Mouse (Mus musculus) gastrocnemius, postnatal 4 days (tissue): ENCODE measurements around the gene Olfr907. TPM values are rescaled to one million over a fixed set of nuclear protein-coding genes. Genes with fewer than 3 reads are reported as not detected.

ENCODE experiments used
- DNase-seq, 2 experiments: peaks; one replicate each; pipeline ENCODE4 v3.0.0; 2021 to 2022; ENCODE audit warnings: low spot score in 2 of 2, mixed read lengths in 2 of 2
- long read RNA-seq, 2 experiments: library from polyadenylated mRNA; stranded (forward); transcript quantifications; one replicate each; pipeline ENCODE4 v2.0.0; 2021
- total RNA-seq, 2 experiments: library from RNA; stranded (reverse); gene quantifications; 2 replicates each; pipeline ENCODE4 v1.2.3; 2021

Gene Olfr907
- total RNA-seq: not detected
- long read RNA-seq, experiment 1: 0 reads
- long read RNA-seq, experiment 2: 0 reads

DNA sequence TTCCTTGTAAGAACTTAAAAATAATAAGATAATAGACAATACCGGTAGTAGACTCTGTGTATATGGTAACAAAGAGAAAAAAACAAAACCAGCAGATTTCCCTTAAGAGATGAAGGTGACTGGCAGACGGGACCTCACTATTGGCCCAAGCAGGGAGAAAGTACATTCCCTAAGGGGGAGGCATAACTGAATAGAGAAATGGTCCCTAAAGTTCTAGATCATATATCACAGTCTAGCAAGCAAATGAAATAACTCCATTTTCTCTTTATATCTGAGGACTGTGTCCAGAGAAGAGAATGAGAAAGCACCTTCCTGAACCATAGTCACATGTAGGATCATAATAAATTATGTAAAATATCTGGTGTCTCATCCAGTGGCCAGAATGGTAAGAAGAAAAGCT is at the start of gene Olfr907:
TSS of gene Olfr907 (plus strand) at position 301 of the 400 bp plus-strand sequence.
- no peak for DNase-seq

DNA sequence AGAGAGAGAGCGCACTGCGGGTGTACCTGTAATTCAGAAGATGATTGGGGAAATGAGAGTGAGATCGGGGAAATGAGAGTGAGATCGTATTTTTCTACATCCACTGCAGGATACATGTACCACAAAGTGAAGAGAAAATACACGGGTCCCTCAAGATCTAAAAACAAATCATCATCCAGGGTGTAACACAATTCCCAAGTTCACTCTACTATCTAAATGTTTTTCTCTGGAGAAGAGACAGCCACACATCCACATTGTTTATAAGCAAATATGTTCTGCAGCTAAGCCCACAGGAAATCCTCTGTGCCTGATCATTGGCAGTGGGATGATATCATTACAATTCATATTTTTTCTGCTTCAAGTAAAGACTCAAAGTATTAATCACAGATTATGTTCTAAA is 48.2 kb upstream of the Olfr907 start, which contains the start of gene Olfr902:
TSS of gene Olfr902 (plus strand) at position 301 of the 400 bp plus-strand sequence.
- no peak for DNase-seq

- DNase-seq: no peak
Observed at GRCm38 (mm10) chr9:38462844-38463243, 32.8 kb upstream of the Olfr907 start, which contains the start of gene Olfr904. TSS of gene Olfr904 (plus strand) at chr9:38463144.

- DNase-seq: no peak
Observed at GRCm38 (mm10) chr9:38470807-38471206, 24.8 kb upstream of the Olfr907 start, which contains the start of gene Olfr905. TSS of gene Olfr905 (plus strand) at chr9:38471107.

DNA sequence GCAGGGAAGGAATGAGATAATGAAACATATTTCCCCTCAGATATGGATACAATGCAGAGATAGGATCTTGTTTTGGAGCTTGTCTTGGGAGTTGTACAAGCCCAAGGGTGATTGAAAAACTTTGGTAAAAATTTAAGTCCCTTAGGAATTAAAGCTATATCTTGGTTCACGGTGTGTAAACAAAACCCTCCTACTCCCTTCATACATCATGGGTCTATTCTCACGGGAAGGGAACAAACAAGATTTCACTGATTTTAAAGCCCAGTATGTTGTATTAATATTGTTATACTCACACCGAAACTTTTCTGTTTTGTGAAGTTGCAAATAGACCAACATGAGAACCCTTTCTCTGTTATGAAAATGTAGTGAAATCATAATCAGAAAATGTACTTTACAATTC is 8.8 kb upstream of the Olfr907 start, which contains the start of gene Olfr906:
TSS of gene Olfr906 (plus strand) at position 301 of the 400 bp plus-strand sequence.
- no peak for DNase-seq

- no peak for DNase-seq
Observed at GRCm38 (mm10) chr9:38512353-38512752, 16.8 kb downstream of the Olfr907 start.

GRCm38 (mm10) chr9:38521280-38521679 is 25.7 kb downstream of the Olfr907 start, which contains the start of gene Olfr911-ps1:
TSS of gene Olfr911-ps1 (plus strand) at chr9:38521580.
- no peak for DNase-seq

DNA sequence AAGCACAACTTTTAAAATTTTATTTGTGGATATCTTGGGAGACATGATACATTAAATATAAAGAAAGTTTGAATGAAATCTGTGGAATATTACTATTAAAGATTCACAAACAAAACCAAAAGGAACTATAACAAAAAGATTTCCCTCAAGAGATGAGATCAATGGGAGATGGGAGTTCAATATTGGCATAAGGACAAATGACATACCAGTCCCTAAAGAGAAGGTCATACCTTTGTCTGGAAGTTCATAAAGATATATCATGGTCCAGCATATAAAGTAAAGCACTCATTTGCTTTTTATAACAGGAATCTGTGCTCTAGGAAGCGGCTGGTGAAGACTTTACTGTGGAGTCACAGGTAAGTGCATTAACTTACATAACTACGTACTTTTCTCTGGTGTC is 41.9 kb downstream of the Olfr907 start, which contains the start of gene Olfr910:
TSS of gene Olfr910 (plus strand) at position 301 of the 400 bp plus-strand sequence.
- DNase-seq: no peak

Other genes with a start within 250 kb of the Olfr907 start
- gene Olfr143, start 243.0 kb upstream of the Olfr907 start, total RNA-seq: not detected
- not detected for gene Olfr895, start 227.9 kb upstream of the Olfr907 start, total RNA-seq
- gene Olfr896-ps1, start 204.7 kb upstream of the Olfr907 start, total RNA-seq: not detected
- gene Olfr25, start 166.7 kb upstream of the Olfr907 start, total RNA-seq: not detected
- gene Olfr898, start 147.4 kb upstream of the Olfr907 start, total RNA-seq: not detected
- not detected for gene Olfr250, start 128.9 kb upstream of the Olfr907 start, total RNA-seq
- gene Olfr251, start 118.7 kb upstream of the Olfr907 start, total RNA-seq: not detected
- gene Olfr147, start 94.1 kb upstream of the Olfr907 start, total RNA-seq: not detected
- gene Olfr901, start 66.3 kb upstream of the Olfr907 start, total RNA-seq: not detected
- not detected for gene Olfr902, start 48.1 kb upstream of the Olfr907 start, total RNA-seq
- gene Olfr904, start 32.7 kb upstream of the Olfr907 start, total RNA-seq: not detected
- gene Olfr905, start 24.7 kb upstream of the Olfr907 start, total RNA-seq: under 1 TPM in 1 of 2 experiments, not detected in 1; 0.07 TPM
- gene Olfr906, start 8.7 kb upstream of the Olfr907 start, total RNA-seq: not detected
- gene Olfr911-ps1, start 25.8 kb downstream of the Olfr907 start, total RNA-seq: not detected
- not detected for gene Olfr910, start 42.0 kb downstream of the Olfr907 start, total RNA-seq
- not detected for gene Olfr912, start 84.4 kb downstream of the Olfr907 start, total RNA-seq
- not detected for gene Olfr913, start 97.0 kb downstream of the Olfr907 start, total RNA-seq
- not detected for gene Olfr914, start 109.3 kb downstream of the Olfr907 start, total RNA-seq
- not detected for gene Olfr916, start 164.1 kb downstream of the Olfr907 start, total RNA-seq
- not detected for gene Olfr917, start 170.0 kb downstream of the Olfr907 start, total RNA-seq
- not detected for gene Olfr918, start 178.8 kb downstream of the Olfr907 start, total RNA-seq
- gene Olfr919, start 207.9 kb downstream of the Olfr907 start, total RNA-seq: not detected
- 10 to 100 TPM; 39.5 to 40.3 TPM for gene Vwa5a, start 222.5 kb downstream of the Olfr907 start, total RNA-seq